Mouse (Mus musculus): ENCODE measurements around the gene Lcn2. TPM values are rescaled to one million over a fixed set of nuclear protein-coding genes. Genes with fewer than 3 reads are reported as not detected.

Gene Lcn2
- polyA plus RNA-seq, 1 experiment from 2014 or later = 3.2 TPM

DNA sequence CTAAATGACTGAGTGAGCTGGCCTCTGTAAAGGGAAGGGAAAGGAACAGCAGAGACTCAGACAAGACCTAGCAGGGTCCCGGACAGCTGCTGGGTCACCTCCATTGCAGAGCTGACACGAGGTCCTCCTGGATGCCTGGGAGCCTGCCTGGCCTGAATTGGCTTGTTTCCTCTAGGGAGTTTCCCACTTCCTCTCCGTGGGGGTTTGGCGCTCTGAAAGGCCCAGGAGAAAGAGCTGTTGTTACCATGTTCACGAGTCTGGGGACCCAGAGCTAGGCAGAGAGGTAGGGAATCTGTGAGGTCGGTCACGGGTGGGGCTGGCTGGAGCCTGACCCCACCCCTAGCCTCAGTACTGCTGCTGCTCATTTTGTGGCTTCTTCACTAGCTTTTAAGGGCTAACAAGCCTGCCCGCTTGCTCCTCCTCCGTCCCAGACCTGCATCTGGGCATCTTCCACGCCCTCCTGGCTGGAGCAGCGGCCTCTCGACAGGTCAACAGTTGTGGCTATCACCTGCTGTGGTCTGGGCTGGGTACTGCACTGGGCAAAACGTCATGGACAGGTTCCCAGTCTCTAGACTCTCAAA is 37.5 kb downstream of the Lcn2 start:
- Histone ChIP-seq H3K9me3 (no peaks in the 10 kb centered on the region), H3K27ac (peak overlapping the region; percentile 35; the same call in 1 of the 2 replicates), H3K4me1 (peaks cover 42% of the 10 kb centered on the region), H3K36me3 (peaks cover 19% of the 10 kb centered on the region), H3K4me3 (no peak overlapping the region), H3K4me2 (peak overlapping the region; percentile 81), H3K9ac (no peak overlapping the region), H3K27me3 (no peaks in the 10 kb centered on the region)
- ATAC-seq (ENCODE audit: insufficient number of reproducible peaks, low FRiP score, low TSS enrichment, low read depth) = no peak
- WGBS = 52% methylated on average over 13 of the region's 13 CpGs

DNA sequence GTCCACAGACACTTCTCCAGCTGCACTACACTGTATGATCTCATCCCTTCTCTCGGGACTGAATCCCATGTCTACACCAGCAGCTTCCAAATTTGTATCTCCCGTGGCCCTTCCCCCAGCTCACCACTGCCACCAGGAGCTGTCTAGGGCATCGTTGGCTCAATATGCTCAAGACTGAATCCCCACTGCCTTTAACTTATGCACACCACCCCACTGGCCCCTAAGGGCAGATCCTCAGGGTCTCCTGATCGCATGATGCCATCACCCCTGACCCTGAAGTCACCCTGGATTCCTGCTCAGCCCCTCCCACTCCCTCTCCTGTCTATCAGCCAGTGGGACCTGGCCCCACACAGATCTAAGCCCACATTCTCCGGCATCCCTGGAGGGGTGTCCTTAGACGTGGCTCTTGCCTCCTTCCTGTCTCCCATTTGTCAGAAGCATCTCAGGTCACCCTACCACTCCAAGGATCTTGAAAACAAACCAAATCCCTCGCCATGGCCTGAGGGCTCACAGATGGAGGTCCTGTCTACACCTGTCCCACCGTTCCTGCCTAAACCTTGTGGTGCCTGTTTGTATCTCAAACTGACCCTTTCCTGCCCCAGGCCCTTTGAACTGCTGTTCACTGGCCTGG is 38.3 kb downstream of the Lcn2 start:
- WGBS = 51% methylated on average over 8 of the region's 8 CpGs
- Histone ChIP-seq H3K4me3 (no peak overlapping the region), H3K36me3 (peaks cover 22% of the 10 kb centered on the region), H3K4me2 (no peak overlapping the region), H3K9me3 (no peaks in the 10 kb centered on the region), H3K9ac (no peak overlapping the region), H3K27ac (no peak overlapping the region), H3K4me1 (peaks cover 46% of the 10 kb centered on the region), H3K27me3 (no peaks in the 10 kb centered on the region)
- no peak for ATAC-seq (ENCODE audit: insufficient number of reproducible peaks, low FRiP score, low TSS enrichment, low read depth)

GRCm38 (mm10) chr2:32348311-32348710 is 39.7 kb downstream of the Lcn2 start:
- Histone ChIP-seq H3K36me3 (peaks cover 24% of the 10 kb centered on the region), H3K9me3 (no peaks in the 10 kb centered on the region), H3K4me2 (no peak overlapping the region), H3K9ac (no peak overlapping the region), H3K4me1 (peaks cover 51% of the 10 kb centered on the region), H3K27ac (no peak overlapping the region), H3K27me3 (no peaks in the 10 kb centered on the region), H3K4me3 (no peak overlapping the region)
- no peak for ATAC-seq (ENCODE audit: insufficient number of reproducible peaks, low FRiP score, low TSS enrichment, low read depth)
- WGBS = 75% methylated on average over 11 of the region's 11 CpGs

- no peak overlapping the region for H3K4me3 ChIP-seq
- H3K27me3 ChIP-seq = no peaks in the 10 kb centered on the region
- no peak for ATAC-seq (ENCODE audit: insufficient number of reproducible peaks, low FRiP score, low TSS enrichment, low read depth)
- H3K36me3 ChIP-seq = peaks cover 28% of the 10 kb centered on the region
- H3K9ac ChIP-seq = no peak overlapping the region
- peaks cover 54% of the 10 kb centered on the region for H3K4me1 ChIP-seq
- H3K4me2 ChIP-seq = no peak overlapping the region
- H3K27ac ChIP-seq = no peak overlapping the region
- no peaks in the 10 kb centered on the region for H3K9me3 ChIP-seq
- WGBS = 84% methylated on average over 6 of the region's 6 CpGs
Observed at GRCm38 (mm10) chr2:32347019-32347418, 41.0 kb downstream of the Lcn2 start.

- 0 out of 2 replicates have a peak, but pooled peaks have one; percentile 11 for ATAC-seq (ENCODE audit: insufficient number of reproducible peaks, low FRiP score, low TSS enrichment, low read depth)
- Histone ChIP-seq H3K36me3 (peaks cover 34% of the 10 kb centered on the region), H3K27ac (peak overlapping the region; percentile 59), H3K9ac (no peak overlapping the region), H3K4me3 (no peak overlapping the region), H3K9me3 (no peaks in the 10 kb centered on the region), H3K4me2 (no peak overlapping the region), H3K4me1 (peaks cover 41% of the 10 kb centered on the region), H3K27me3 (no peaks in the 10 kb centered on the region)
- 62% methylated on average over 14 of the region's 14 CpGs for WGBS
Observed at GRCm38 (mm10) chr2:32344598-32345321, 43.3 kb downstream of the Lcn2 start.

GRCm38 (mm10) chr2:32344056-32344455 is 44.0 kb downstream of the Lcn2 start:
- H3K9ac ChIP-seq = no peak overlapping the region
- H3K4me2 ChIP-seq = no peak overlapping the region
- 79% methylated on average over 10 of the region's 10 CpGs for WGBS
- no peak overlapping the region for H3K4me3 ChIP-seq
- peaks cover 38% of the 10 kb centered on the region for H3K36me3 ChIP-seq
- ATAC-seq (ENCODE audit: insufficient number of reproducible peaks, low FRiP score, low TSS enrichment, low read depth) = no peak
- H3K9me3 ChIP-seq = no peaks in the 10 kb centered on the region
- H3K27ac ChIP-seq = peak overlapping the region; percentile 59
- no peaks in the 10 kb centered on the region for H3K27me3 ChIP-seq
- peaks cover 37% of the 10 kb centered on the region for H3K4me1 ChIP-seq

DNA sequence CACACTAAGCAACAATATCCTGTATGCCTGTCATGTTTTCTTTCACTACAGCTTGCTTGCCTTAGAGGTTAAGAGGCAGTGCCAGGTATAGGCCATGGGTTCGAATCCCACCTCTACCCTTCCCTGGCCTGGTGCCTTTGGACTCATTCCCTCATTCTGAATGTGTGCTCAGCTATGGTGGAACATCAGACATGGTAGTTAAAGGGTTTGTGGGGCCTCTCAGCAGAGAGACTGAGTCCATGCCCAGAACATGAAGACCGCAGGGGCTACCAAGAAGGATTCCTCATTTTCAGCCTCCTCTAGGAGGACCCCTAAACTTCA is 44.7 kb downstream of the Lcn2 start:
- H3K4me2 ChIP-seq = no peak overlapping the region
- WGBS = 89% methylated on average over 2 of the region's 2 CpGs
- H3K36me3 ChIP-seq = peaks cover 39% of the 10 kb centered on the region
- peaks cover 37% of the 10 kb centered on the region for H3K4me1 ChIP-seq
- no peak overlapping the region for H3K4me3 ChIP-seq
- H3K9me3 ChIP-seq = no peaks in the 10 kb centered on the region
- ATAC-seq (ENCODE audit: insufficient number of reproducible peaks, low FRiP score, low TSS enrichment, low read depth) = no peak
- H3K27me3 ChIP-seq = no peaks in the 10 kb centered on the region
- peak overlapping the region; percentile 59 for H3K27ac ChIP-seq
- H3K9ac ChIP-seq = no peak overlapping the region

GRCm38 (mm10) chr2:32342539-32343350 is 45.3 kb downstream of the Lcn2 start:
- no peak overlapping the region for H3K9ac ChIP-seq
- peaks cover 37% of the 10 kb centered on the region for H3K4me1 ChIP-seq
- 0 out of 2 replicates have a peak, but pooled peaks have one; percentile 11 for ATAC-seq (ENCODE audit: insufficient number of reproducible peaks, low FRiP score, low TSS enrichment, low read depth)
- H3K4me3 ChIP-seq = no peak overlapping the region
- H3K9me3 ChIP-seq = no peaks in the 10 kb centered on the region
- 72% methylated on average over 6 of the region's 6 CpGs for WGBS
- H3K27me3 ChIP-seq = no peaks in the 10 kb centered on the region
- H3K36me3 ChIP-seq = peaks cover 42% of the 10 kb centered on the region
- H3K4me2 ChIP-seq = no peak overlapping the region
- H3K27ac ChIP-seq = peak overlapping the region; percentile 59

GRCm38 (mm10) chr2:32342039-32342438 is 46.0 kb downstream of the Lcn2 start:
- Histone ChIP-seq H3K4me2 (no peak overlapping the region), H3K27ac (peak overlapping the region; percentile 59), H3K9me3 (no peaks in the 10 kb centered on the region), H3K4me3 (no peak overlapping the region), H3K27me3 (no peaks in the 10 kb centered on the region), H3K4me1 (peaks cover 37% of the 10 kb centered on the region), H3K9ac (no peak overlapping the region), H3K36me3 (peaks cover 43% of the 10 kb centered on the region)
- no peak for ATAC-seq (ENCODE audit: insufficient number of reproducible peaks, low FRiP score, low TSS enrichment, low read depth)
- 85% methylated on average over 4 of the region's 4 CpGs for WGBS

DNA sequence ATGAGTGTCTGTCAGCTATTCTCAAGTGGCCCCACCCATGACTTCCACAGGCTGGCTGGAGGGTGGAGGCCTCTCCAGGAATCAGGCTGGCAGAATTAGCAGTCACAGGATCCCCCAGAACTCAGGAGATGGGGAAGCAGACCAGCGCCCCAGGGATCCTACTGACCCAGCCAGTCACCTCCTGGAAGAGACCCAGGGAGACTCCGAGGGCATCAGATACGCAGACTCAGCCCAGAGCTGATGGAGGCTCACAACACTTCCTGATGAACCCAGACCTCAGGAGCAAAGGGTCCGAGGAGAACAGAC is 46.5 kb downstream of the Lcn2 start:
- no peak overlapping the region for H3K4me3 ChIP-seq
- H3K36me3 ChIP-seq = peaks cover 43% of the 10 kb centered on the region
- H3K4me1 ChIP-seq = peaks cover 37% of the 10 kb centered on the region
- H3K27ac ChIP-seq = peak overlapping the region; percentile 59
- no peak overlapping the region for H3K9ac ChIP-seq
- ATAC-seq (ENCODE audit: insufficient number of reproducible peaks, low FRiP score, low TSS enrichment, low read depth) = no peak
- H3K4me2 ChIP-seq = no peak overlapping the region
- no peaks in the 10 kb centered on the region for H3K27me3 ChIP-seq
- H3K9me3 ChIP-seq = no peaks in the 10 kb centered on the region
- WGBS = 91% methylated on average over 4 of the region's 4 CpGs

DNA sequence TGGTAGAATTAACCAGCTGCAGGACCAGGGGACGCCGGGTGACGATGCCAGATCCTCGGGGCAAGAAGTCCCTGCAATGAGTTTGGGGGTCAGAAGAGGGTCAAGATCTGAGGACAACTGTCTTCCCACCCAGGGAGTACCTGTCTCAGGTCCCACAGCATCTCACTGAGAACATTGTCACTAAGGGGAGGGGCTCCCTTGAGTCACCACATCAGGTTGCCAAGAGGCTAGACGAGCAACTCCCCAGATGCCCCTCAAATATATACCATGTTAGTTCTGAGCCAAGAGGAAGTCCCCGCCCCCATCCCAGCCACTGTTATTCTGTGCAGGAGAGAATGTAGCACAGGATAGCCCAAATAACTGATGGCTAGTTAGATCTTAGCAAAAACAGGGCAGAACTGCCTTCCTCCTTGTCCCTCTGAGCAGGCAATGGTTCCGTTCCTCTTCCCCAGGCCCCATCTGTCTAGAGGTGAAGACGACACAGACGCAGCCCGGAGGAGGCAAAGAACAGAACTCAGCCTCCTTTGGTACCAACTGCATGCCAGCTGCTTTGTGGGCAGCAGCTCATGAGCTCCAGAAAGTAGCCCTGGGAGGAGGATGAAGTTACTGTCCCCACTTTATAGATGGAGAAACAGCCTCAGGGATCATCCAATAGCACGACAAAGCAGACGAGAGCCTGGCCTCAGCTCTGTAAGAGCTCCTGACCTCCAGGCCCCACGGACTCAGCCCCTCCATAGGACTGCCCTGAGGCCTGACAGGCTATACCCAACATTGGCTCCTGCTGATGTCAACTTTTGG is 47.0 kb downstream of the Lcn2 start:
- peak overlapping the region; percentile 59; the same call in 1 of the 2 replicates for H3K27ac ChIP-seq
- WGBS = 81% methylated on average over 13 of the region's 13 CpGs
- H3K9me3 ChIP-seq = no peaks in the 10 kb centered on the region
- H3K4me1 ChIP-seq = peaks cover 37% of the 10 kb centered on the region
- H3K4me3 ChIP-seq = no peak overlapping the region
- no peak overlapping the region for H3K9ac ChIP-seq
- no peaks in the 10 kb centered on the region for H3K27me3 ChIP-seq
- H3K4me2 ChIP-seq = no peak overlapping the region
- H3K36me3 ChIP-seq = peaks cover 48% of the 10 kb centered on the region
- no peak for ATAC-seq (ENCODE audit: insufficient number of reproducible peaks, low FRiP score, low TSS enrichment, low read depth)
